Mouse (Mus musculus): Measurements from ENCODE around the gene Gabrr1. TPM values are rescaled to one million over a fixed set of nuclear protein-coding genes. Genes with fewer than 3 reads are reported as not detected.
A peak's percentile ranks its signal among the peaks of the same experiment; 100 is the strongest.

Gene Gabrr1
- polyA plus RNA-seq, 1 experiment from 2014 or later = 0.24 TPM

DNA sequence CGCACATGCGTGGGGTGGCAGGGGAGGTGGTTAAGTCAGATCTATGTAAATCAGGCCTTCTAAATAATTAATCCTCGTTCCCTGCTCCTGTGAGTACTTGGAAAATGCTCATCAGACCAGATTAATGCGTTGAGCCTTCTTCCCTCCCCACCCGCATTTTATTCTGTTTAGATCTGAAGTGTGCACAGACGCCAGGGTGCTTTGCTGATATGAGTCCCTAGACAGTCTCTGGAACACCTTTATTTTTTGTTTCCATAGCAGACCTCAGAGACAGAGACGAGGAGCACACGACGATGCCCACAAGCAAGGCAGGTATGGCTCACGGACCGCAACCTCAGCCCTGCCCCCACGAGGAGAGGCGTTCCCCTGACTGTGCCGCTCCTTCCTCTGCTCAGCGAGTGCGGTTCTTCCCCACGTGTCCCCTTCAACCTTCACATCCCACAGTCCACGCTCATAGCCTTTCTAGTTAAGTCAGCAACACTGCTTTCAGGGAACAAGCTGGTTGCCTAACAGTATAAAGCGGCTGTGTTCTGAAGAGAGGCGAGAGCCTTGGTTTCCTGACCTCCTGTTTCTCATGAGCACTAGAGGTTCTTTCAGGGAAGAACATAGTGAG is 14.5 kb downstream of the Gabrr1 start:
- DNase-seq (ENCODE audit: low spot score) = no peak
- no peak overlapping the region for H3K9ac ChIP-seq
- H3K36me3 ChIP-seq (replicated peaks; ENCODE audit: control insufficient read depth, insufficient read depth) = no peaks in the 10 kb centered on the region
- H3K27ac ChIP-seq = no peak overlapping the region
- WGBS = 48% methylated on average over 20 of the region's 20 CpGs
- H3K4me2 ChIP-seq (replicated peaks) = peak overlapping the region; percentile 32
- no peak overlapping the region for H3K4me3 ChIP-seq (replicated peaks; ENCODE audit: low read length)
- H3K27me3 ChIP-seq (ENCODE audit: control insufficient read depth, insufficient read depth, low read length) = no peaks in the 10 kb centered on the region
- H3K9me3 ChIP-seq (ENCODE audit: control insufficient read depth, low read length) = no peaks in the 10 kb centered on the region
- ATAC-seq (ENCODE audit: low FRiP score) = no peak
- no peaks in the 10 kb centered on the region for H3K4me1 ChIP-seq (replicated peaks; ENCODE audit: control insufficient read depth, insufficient read depth, low read length)

DNA sequence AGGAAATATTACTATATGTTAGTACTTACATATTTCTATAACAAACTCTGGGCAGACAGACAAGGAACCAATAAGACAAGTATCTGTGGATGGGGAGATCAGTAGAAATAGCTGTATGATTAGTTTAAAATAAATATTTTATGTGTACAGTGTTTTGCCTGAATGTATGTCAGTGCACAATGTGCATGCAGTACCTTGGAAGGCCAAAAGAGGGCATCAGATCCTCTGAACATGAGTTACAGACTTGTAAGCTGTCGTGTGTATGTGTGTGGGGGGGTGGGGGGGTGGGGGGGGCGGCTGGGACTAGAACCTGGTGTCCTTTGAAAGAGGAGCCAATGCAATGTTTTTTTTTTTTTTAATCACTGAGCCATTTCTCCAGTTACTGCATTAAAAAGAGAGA is 15.5 kb downstream of the Gabrr1 start:
- DNase-seq (ENCODE audit: low spot score) (peak; percentile 76), ATAC-seq (ENCODE audit: low FRiP score) (no peak)
- no peak overlapping the region for H3K27ac ChIP-seq
- no peak overlapping the region for H3K4me2 ChIP-seq (replicated peaks)
- H3K36me3 ChIP-seq (replicated peaks; ENCODE audit: control insufficient read depth, insufficient read depth) = no peaks in the 10 kb centered on the region
- no peaks in the 10 kb centered on the region for H3K27me3 ChIP-seq (ENCODE audit: control insufficient read depth, insufficient read depth, low read length)
- no peak overlapping the region for H3K4me3 ChIP-seq (replicated peaks; ENCODE audit: low read length)
- no peaks in the 10 kb centered on the region for H3K9me3 ChIP-seq (ENCODE audit: control insufficient read depth, low read length)
- H3K4me1 ChIP-seq (replicated peaks; ENCODE audit: control insufficient read depth, insufficient read depth, low read length) = no peaks in the 10 kb centered on the region
- H3K9ac ChIP-seq = no peak overlapping the region
- 23% methylated on average over 2 of the region's 2 CpGs for WGBS

DNA sequence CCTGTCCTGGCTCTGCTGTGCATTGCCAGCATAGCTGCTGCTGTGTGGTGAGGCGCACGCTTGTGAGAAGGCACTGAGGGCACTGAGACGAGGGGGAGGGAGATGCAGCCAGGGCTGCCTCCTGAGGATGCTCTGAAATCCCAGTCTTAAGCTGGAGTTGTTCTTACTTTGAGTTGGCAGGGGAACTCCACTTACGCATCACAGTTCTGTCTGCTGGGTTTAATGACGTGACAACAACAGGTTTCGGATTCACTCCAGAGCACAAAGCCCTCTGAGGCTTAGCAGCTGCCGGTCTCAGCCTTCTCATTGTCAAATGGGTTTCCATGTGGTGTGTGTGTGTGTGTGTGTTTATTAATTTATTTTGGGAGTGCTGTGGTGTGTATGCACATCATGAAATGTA is 16.8 kb downstream of the Gabrr1 start:
- 55% methylated on average over 7 of the region's 7 CpGs for WGBS
- DNase-seq (ENCODE audit: low spot score) = no peak
- Histone ChIP-seq H3K27ac (no peak overlapping the region), H3K4me1 (replicated peaks; ENCODE audit: control insufficient read depth, insufficient read depth, low read length) (no peaks in the 10 kb centered on the region), H3K36me3 (replicated peaks; ENCODE audit: control insufficient read depth, insufficient read depth) (no peaks in the 10 kb centered on the region), H3K27me3 (ENCODE audit: control insufficient read depth, insufficient read depth, low read length) (no peaks in the 10 kb centered on the region), H3K9me3 (ENCODE audit: control insufficient read depth, low read length) (no peaks in the 10 kb centered on the region), H3K9ac (no peak overlapping the region), H3K4me2 (replicated peaks) (no peak overlapping the region), H3K4me3 (replicated peaks; ENCODE audit: low read length) (no peak overlapping the region)
- ATAC-seq (ENCODE audit: low FRiP score) = no peak

DNA sequence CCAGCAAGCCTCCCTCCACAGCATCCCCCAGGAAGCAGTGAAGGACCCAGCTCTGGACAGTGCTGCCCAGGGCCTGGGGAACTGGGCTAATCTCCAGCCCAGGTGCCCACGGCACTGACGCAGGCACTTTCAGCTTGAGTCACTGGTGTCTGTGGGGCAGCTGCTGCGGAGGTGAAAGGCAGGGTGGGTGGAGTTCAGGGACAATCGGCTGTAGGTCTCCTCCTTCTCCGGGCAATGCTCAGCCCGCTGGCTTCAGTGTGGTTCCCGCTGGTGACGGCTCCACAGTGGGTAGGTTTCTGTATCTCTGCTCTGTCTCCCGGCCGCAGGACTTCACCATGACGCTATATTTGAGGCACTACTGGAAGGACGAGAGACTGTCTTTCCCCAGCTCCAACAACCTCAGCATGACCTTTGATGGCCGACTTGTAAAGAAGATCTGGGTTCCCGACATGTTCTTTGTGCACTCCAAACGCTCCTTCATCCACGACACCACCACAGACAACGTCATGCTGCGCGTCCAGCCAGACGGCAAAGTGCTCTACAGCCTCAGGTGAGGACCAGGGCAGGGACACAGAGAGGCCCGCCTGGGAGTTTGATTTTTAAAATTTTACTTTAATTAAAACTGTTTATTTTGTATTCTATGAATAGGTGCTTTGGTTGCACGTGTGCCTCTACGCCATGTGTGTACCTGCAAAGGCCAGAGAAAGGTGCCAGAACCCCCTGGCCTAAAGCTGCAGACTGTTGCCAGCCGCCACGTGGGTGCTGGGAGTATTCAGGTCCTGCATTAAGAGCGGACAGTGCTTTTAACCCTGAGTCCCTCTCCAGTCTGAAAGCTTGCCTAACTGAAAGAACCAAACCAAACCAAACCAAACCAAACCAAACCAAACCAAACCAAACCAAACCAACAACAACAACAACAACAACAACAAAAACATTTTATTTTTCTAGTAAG is 20.0 kb downstream of the Gabrr1 start:
- no peaks in the 10 kb centered on the region for H3K36me3 ChIP-seq (replicated peaks; ENCODE audit: control insufficient read depth, insufficient read depth)
- no peak overlapping the region for H3K4me3 ChIP-seq (replicated peaks; ENCODE audit: low read length)
- no peak overlapping the region for H3K9ac ChIP-seq
- ATAC-seq (ENCODE audit: low FRiP score) (no peak), DNase-seq (ENCODE audit: low spot score) (no peak)
- 83% methylated on average over 26 of the region's 26 CpGs for WGBS
- H3K27me3 ChIP-seq (ENCODE audit: control insufficient read depth, insufficient read depth, low read length) = no peaks in the 10 kb centered on the region
- H3K27ac ChIP-seq = no peak overlapping the region
- H3K9me3 ChIP-seq (ENCODE audit: control insufficient read depth, low read length) = no peaks in the 10 kb centered on the region
- H3K4me1 ChIP-seq (replicated peaks; ENCODE audit: control insufficient read depth, insufficient read depth, low read length) = no peaks in the 10 kb centered on the region
- no peak overlapping the region for H3K4me2 ChIP-seq (replicated peaks)

DNA sequence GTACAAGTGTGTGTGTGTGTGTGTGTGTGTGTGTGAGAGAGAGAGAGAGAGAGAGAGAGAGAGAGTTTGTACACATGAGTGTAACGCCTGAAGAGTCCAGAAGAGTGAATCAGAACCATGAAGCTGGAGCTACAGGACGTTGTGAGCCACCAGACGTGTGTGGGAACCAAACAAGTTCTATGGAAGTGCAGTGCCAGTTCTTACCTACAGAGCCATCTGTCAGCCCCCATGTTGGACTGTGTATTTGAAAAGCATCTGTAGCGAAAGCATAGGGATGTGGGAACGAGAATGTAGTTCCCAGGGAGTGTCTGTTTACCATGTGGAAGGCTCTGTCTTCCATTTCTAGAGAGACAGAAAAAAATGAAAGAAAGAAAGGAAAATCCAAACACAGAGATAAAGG is 51.2 kb downstream of the Gabrr1 start:
- 79% methylated on average over 5 of the region's 5 CpGs for WGBS
- no peaks in the 10 kb centered on the region for H3K27me3 ChIP-seq (ENCODE audit: control insufficient read depth, insufficient read depth, low read length)
- H3K4me2 ChIP-seq (replicated peaks) = no peak overlapping the region
- H3K4me3 ChIP-seq (replicated peaks; ENCODE audit: low read length) = no peak overlapping the region
- no peak overlapping the region for H3K9ac ChIP-seq
- DNase-seq (ENCODE audit: low spot score) (no peak), ATAC-seq (ENCODE audit: low FRiP score) (no peak)
- H3K4me1 ChIP-seq (replicated peaks; ENCODE audit: control insufficient read depth, insufficient read depth, low read length) = no peaks in the 10 kb centered on the region
- peaks cover 40% of the 10 kb centered on the region for H3K36me3 ChIP-seq (replicated peaks; ENCODE audit: control insufficient read depth, insufficient read depth)
- H3K27ac ChIP-seq = no peak overlapping the region
- no peaks in the 10 kb centered on the region for H3K9me3 ChIP-seq (ENCODE audit: control insufficient read depth, low read length)

DNA sequence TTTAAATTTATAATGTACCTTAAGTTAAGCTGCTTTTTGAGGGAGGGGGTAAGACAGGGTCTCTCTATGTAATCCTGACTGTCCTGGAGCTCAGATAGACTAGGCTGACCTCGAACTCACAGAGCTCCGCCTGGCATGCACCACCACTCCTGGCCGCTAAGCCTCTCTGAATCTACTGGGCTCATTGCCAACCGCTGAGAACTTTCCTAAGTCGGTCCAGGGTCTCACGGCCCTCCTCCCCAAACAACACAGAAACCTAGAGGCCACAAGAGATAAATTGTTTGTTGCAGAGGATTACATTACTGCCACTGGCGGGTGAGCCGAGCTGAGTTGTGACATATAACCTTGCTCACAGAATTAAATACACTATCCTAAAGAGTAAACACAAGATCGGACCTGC is 55.8 kb downstream of the Gabrr1 start:
- ATAC-seq (ENCODE audit: low FRiP score) (no peak), DNase-seq (ENCODE audit: low spot score) (peak; percentile 68)
- H3K36me3 ChIP-seq (replicated peaks; ENCODE audit: control insufficient read depth, insufficient read depth) = peaks cover 5% of the 10 kb centered on the region; the same call in 1 of the 2 replicates
- WGBS = 18% methylated on average over 9 of the region's 9 CpGs
- peak overlapping the region; percentile 75 for H3K9ac ChIP-seq
- 0 out of 2 replicates have a peak, but pooled peaks cover 2% of the 10 kb centered on the region for H3K4me1 ChIP-seq (replicated peaks; ENCODE audit: control insufficient read depth, insufficient read depth, low read length)
- no peaks in the 10 kb centered on the region for H3K27me3 ChIP-seq (ENCODE audit: control insufficient read depth, insufficient read depth, low read length)
- peak overlapping the region; percentile 87 for H3K4me2 ChIP-seq (replicated peaks)
- H3K27ac ChIP-seq = peak overlapping the region; percentile 92
- peak overlapping the region; percentile 73 for H3K4me3 ChIP-seq (replicated peaks; ENCODE audit: low read length)
- no peaks in the 10 kb centered on the region for H3K9me3 ChIP-seq (ENCODE audit: control insufficient read depth, low read length)

DNA sequence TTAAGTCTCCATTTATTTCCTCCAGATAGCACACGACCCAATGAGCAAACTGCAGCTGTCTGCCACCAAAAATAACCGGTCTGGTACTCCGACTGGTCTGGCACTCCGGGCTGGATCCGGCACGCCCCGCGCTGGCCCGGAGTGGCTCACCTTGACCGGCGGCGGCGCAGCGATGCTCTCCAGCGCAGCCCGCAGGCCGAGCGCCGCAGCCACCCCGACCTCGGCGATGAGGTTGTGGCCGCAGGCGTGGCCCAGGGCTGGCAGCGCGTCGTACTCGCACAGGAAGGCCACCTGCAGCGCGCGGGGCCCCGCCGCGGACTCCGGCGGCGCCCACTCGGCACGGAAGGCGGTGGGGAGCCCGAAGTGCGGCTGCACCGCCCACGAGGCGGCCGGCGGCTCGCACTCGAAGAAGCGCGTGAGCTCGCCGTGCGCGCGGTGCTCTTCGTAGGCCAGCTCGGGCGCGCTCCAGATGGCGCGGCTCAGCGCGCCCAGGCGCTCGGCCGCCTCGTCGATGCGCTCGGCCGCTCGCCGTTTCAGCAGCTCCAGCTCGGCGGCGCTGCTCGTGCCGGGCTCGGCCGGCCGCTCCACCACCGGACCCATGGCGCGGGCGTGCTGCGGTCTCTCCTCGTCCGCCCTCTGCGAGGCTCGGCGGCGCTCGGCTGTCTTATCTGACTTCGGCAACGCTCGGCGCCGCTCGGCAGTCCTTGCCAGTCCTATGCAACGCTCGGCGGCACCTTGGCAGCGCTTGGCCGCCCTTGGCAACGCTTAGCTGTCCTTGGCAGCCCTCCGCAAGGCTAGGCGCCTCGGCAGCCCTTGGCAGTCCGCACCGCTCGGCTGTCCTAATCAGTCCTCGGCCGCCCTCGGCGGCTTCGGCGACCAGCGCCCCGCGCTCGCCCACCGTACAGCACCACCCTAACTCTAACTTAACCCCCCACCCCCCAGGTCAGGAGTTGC is 56.7 kb downstream of the Gabrr1 start:
- peak overlapping the region; percentile 87 for H3K4me2 ChIP-seq (replicated peaks)
- peak overlapping the region; percentile 75 for H3K9ac ChIP-seq
- H3K9me3 ChIP-seq (ENCODE audit: control insufficient read depth, low read length) = no peaks in the 10 kb centered on the region
- under 1% methylated on average over 106 of the region's 123 CpGs for WGBS
- H3K36me3 ChIP-seq (replicated peaks; ENCODE audit: control insufficient read depth, insufficient read depth) = peaks cover 5% of the 10 kb centered on the region; the same call in 1 of the 2 replicates
- no peaks in the 10 kb centered on the region for H3K27me3 ChIP-seq (ENCODE audit: control insufficient read depth, insufficient read depth, low read length)
- peak overlapping the region; percentile 92 for H3K27ac ChIP-seq
- DNase-seq (ENCODE audit: low spot score) (peak; percentile 86), ATAC-seq (ENCODE audit: low FRiP score) (peak; percentile 95)
- peak overlapping the region; percentile 73 for H3K4me3 ChIP-seq (replicated peaks; ENCODE audit: low read length)
- 0 out of 2 replicates have a peak, but pooled peaks cover 2% of the 10 kb centered on the region for H3K4me1 ChIP-seq (replicated peaks; ENCODE audit: control insufficient read depth, insufficient read depth, low read length)

DNA sequence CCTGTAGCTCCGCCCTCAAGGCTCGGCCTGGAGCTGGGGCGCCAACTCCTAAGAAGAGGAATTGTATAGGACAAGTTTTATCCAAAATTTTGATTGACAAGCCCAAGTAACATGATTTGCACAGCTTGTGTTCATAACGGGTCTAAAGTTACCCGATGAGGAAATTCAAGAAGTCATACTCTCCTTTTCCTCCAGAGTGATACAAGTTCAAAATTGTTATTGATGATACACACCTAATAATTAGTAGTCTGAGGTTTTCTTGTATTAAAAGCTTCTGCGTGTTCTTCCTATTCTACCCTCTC is 57.4 kb downstream of the Gabrr1 start, which contains the start of gene Pm20d2:
Gene Pm20d2, minus strand, starts transcription at position 3 of the 302 bp plus-strand sequence.
- Histone ChIP-seq H3K9me3 (ENCODE audit: control insufficient read depth, low read length) (no peaks in the 10 kb centered on the region), H3K4me3 (replicated peaks; ENCODE audit: low read length) (peak within 1 kb of the TSS; percentile 73), H3K27me3 (ENCODE audit: control insufficient read depth, insufficient read depth, low read length) (no peaks in the 10 kb centered on the region), H3K9ac (peak within 1 kb of the TSS; percentile 75), H3K4me2 (replicated peaks) (peak within 1 kb of the TSS; percentile 87), H3K27ac (peak within 1 kb of the TSS; percentile 92), H3K4me1 (replicated peaks; ENCODE audit: control insufficient read depth, insufficient read depth, low read length) (0 out of 2 replicates have a peak, but pooled peaks cover 2% of the 10 kb centered on the region), H3K36me3 (replicated peaks; ENCODE audit: control insufficient read depth, insufficient read depth) (peaks cover 5% of the 10 kb centered on the region; the same call in 1 of the 2 replicates)
- no peak for ATAC-seq (ENCODE audit: low FRiP score)
- 19% methylated on average over 6 of the region's 6 CpGs for WGBS
- no peak for DNase-seq (ENCODE audit: low spot score)

All from hindbrain, embryonic 14.5 days (tissue).